Mouse (Mus musculus): ENCODE data around the gene Cst12. TPM values are rescaled to one million over a fixed set of nuclear protein-coding genes. Genes with fewer than 3 reads are reported as not detected.
"Not testable (repeated sequence)": the region's sequence is repeated elsewhere in the genome, so short reads cannot be mapped to it uniquely, and the experiment has no call there.

The Cst12 gene
- polyA plus RNA-seq (2015; fragmentation: Nextera tagmentation; extraction: Ambion mirVana) = not detected in 2 replicates

GRCm38 (mm10) chr2:148789142-148789541 is at the start of gene Cst12:
Gene Cst12 (plus strand): TSS chr2:148789361.
- Histone ChIP-seq H3K9ac (no peak within 1 kb of the TSS), H3K4me3 (no peak within 1 kb of the TSS), H3K27me3 (replicated peaks) (no peaks in the 10 kb centered on the region), H3K9me3 (no peaks in the 10 kb centered on the region), H3K36me3 (replicated peaks) (no peaks in the 10 kb centered on the region), H3K4me2 (no peak within 1 kb of the TSS), H3K4me1 (no peaks in the 10 kb centered on the region), H3K27ac (no peak within 1 kb of the TSS)
- WGBS = 94% methylated on average over 6 of the region's 6 CpGs
- ATAC-seq (replicated peaks) = no peak

GRCm38 (mm10) chr2:148743001-148743400 is 46.2 kb upstream of the Cst12 start:
- no peaks in the 10 kb centered on the region for H3K27me3 ChIP-seq (replicated peaks)
- H3K9me3 ChIP-seq = no peaks in the 10 kb centered on the region
- H3K4me2 ChIP-seq = no peak overlapping the region
- H3K4me3 ChIP-seq = no peak overlapping the region
- no peak for ATAC-seq (replicated peaks)
- no peaks in the 10 kb centered on the region for H3K4me1 ChIP-seq
- no peaks in the 10 kb centered on the region for H3K36me3 ChIP-seq (replicated peaks)
- no peak overlapping the region for H3K27ac ChIP-seq
- H3K9ac ChIP-seq = no peak overlapping the region
- 68% methylated on average over 3 of the region's 3 CpGs for WGBS

GRCm38 (mm10) chr2:148743846-148744407 is 45.2 kb upstream of the Cst12 start:
- WGBS = 87% methylated on average over 3 of the region's 3 CpGs
- no peak for ATAC-seq (replicated peaks)
- H3K27me3 ChIP-seq (replicated peaks) = no peaks in the 10 kb centered on the region
- no peaks in the 10 kb centered on the region for H3K4me1 ChIP-seq
- H3K36me3 ChIP-seq (replicated peaks) = no peaks in the 10 kb centered on the region
- no peak overlapping the region for H3K4me2 ChIP-seq
- H3K4me3 ChIP-seq = no peak overlapping the region
- no peaks in the 10 kb centered on the region for H3K9me3 ChIP-seq
- no peak overlapping the region for H3K9ac ChIP-seq
- H3K27ac ChIP-seq = no peak overlapping the region

- ATAC-seq (replicated peaks) = no peak
- Histone ChIP-seq H3K27ac (no peak within 1 kb of the TSS), H3K36me3 (replicated peaks) (no peaks in the 10 kb centered on the region), H3K27me3 (replicated peaks) (no peaks in the 10 kb centered on the region), H3K4me3 (no peak within 1 kb of the TSS), H3K9ac (no peak within 1 kb of the TSS), H3K4me1 (no peaks in the 10 kb centered on the region), H3K4me2 (no peak within 1 kb of the TSS), H3K9me3 (no peaks in the 10 kb centered on the region)
- WGBS = 78% methylated on average over 1 of the region's 1 CpGs
Measured at GRCm38 (mm10) chr2:148750058-148750457, 39.1 kb upstream of the Cst12 start, which contains the start of gene Cstl1. Gene Cstl1 (plus strand): TSS chr2:148750358.

- 17% methylated on average over 15 of the region's 15 CpGs for WGBS
- Histone ChIP-seq H3K27ac (no peak overlapping the region), H3K9ac (peak overlapping the region; percentile 33; the same call in 1 of the 2 replicates)
Measured at GRCm38 (mm10) chr2:148751893-148752813, 37.0 kb upstream of the Cst12 start.

DNA sequence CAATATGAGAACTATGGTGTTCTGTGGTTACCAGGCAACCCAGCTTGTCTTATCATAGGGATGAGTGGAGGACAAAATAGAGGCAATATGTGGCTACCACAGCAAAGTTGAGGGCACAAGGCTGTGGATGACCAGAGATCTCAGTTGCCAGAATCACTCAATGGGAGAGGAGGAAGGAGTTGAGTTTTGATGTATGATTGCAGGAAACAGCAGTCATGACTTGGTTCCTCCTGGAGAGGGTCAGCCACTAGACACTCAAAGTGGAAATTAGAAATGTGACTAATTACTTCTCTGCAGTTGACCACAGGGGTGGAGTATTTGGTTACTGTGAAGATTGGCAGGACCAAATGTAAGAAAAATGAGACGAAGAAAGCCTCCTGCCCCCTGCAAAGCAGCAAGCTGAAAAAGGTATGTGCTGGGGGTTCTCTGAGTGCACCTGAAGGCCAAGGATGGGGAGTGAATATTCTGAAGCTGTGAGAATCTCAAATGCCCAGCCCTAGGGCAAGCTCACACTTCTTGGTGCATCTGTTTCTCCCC is 34.8 kb upstream of the Cst12 start:
- ATAC-seq (replicated peaks) = no peak
- no peak overlapping the region for H3K4me2 ChIP-seq
- H3K27ac ChIP-seq = no peak overlapping the region
- no peaks in the 10 kb centered on the region for H3K36me3 ChIP-seq (replicated peaks)
- no peak overlapping the region for H3K9ac ChIP-seq
- H3K9me3 ChIP-seq = no peaks in the 10 kb centered on the region
- H3K4me3 ChIP-seq = no peak overlapping the region
- WGBS = 71% methylated on average over 1 of the region's 1 CpGs
- H3K4me1 ChIP-seq = no peaks in the 10 kb centered on the region
- no peaks in the 10 kb centered on the region for H3K27me3 ChIP-seq (replicated peaks)

More at GRCm38 (mm10) chr2:148751893-148752813, 37.0 kb upstream of the Cst12 start:
- no peaks in the 10 kb centered on the region for H3K9me3 ChIP-seq
- no peaks in the 10 kb centered on the region for H3K27me3 ChIP-seq (replicated peaks)
- H3K4me3 ChIP-seq = peak overlapping the region; percentile 39
- peak overlapping the region; percentile 61 for H3K4me2 ChIP-seq
- H3K36me3 ChIP-seq (replicated peaks) = no peaks in the 10 kb centered on the region
- H3K4me1 ChIP-seq = no peaks in the 10 kb centered on the region
- ATAC-seq (replicated peaks) = peak; percentile 94

DNA sequence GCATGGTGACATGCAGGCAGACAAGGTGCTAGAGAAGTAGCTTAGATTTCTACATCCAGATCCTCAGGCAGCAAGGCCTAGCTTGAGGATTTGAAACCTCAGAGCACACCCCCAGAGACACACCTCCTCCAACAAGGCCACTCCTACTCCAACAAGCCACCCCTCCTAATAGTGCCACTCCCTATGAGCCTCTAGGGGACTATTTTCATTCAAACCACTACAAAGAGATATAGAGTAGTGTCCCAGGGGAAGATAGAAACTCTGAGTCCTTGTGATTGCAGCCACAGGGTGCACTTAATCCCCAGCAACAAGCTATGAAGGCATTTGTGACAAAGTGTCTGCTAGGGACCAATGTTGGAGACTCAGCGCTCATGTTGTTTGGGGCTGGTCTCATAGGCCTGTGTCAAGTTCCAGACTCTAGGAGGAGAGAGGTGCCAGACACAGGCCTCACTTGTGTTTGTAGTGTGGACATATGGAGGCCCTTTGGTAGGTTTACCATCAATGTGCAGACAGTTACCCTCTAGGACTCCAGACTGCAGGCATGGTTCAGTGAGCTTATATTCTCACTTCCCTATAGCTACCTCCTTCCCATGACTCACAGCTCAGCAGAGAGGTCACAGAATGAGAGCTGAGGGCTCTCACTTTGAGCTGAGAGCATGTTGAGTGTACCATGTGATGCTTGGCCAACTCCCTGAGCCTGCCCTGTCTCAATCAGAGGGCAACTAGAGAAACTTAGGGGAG is 25.3 kb upstream of the Cst12 start:
- ATAC-seq (replicated peaks) = no peak
- WGBS = 92% methylated on average over 1 of the region's 1 CpGs
- no peak overlapping the region for H3K27ac ChIP-seq
- no peak overlapping the region for H3K9ac ChIP-seq
- no peaks in the 10 kb centered on the region for H3K9me3 ChIP-seq
- H3K4me2 ChIP-seq = no peak overlapping the region
- H3K36me3 ChIP-seq (replicated peaks) = no peaks in the 10 kb centered on the region
- H3K4me3 ChIP-seq = no peak overlapping the region
- no peaks in the 10 kb centered on the region for H3K27me3 ChIP-seq (replicated peaks)
- H3K4me1 ChIP-seq = no peaks in the 10 kb centered on the region

DNA sequence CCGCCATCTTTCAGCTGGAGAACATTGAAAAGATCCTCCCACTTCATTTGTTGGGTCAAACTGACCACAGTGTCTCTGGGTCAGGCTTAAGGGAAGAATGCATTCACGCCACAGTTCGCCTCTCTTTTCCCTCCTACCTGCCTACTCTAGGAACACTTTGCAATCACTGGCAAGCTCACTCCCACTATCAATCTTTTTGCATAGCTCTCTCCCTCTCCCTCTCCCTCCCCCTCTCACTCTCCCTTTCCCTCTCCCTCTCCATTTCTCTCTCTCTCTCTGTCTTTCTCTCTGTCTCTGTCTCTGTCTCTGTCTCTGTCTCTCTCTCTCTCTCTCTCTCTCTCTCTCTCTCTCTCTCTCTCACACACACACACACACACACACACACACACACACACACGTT is 17.8 kb upstream of the Cst12 start, which contains the start of gene Cst11:
Cst11 (minus strand) TSS at position 101 of the 400 bp plus-strand sequence.
- H3K9ac ChIP-seq; H3K4me3 ChIP-seq; H3K9me3 ChIP-seq; H3K27me3 ChIP-seq (replicated peaks); H3K36me3 ChIP-seq (replicated peaks); ATAC-seq (replicated peaks); H3K27ac ChIP-seq; H3K4me1 ChIP-seq; H3K4me2 ChIP-seq: not testable (repeated sequence)
- 97% methylated on average over 4 of the region's 4 CpGs for WGBS

- H3K9me3 ChIP-seq = no peaks in the 10 kb centered on the region
- no peak within 1 kb of the TSS for H3K27ac ChIP-seq
- H3K4me2 ChIP-seq = no peak within 1 kb of the TSS
- no peaks in the 10 kb centered on the region for H3K4me1 ChIP-seq
- WGBS = 14% methylated on average over 1 of the region's 1 CpGs
- H3K36me3 ChIP-seq (replicated peaks) = no peaks in the 10 kb centered on the region
- H3K9ac ChIP-seq = no peak within 1 kb of the TSS
- no peaks in the 10 kb centered on the region for H3K27me3 ChIP-seq (replicated peaks)
- no peak for ATAC-seq (replicated peaks)
- H3K4me3 ChIP-seq = no peak within 1 kb of the TSS
Measured at GRCm38 (mm10) chr2:148781709-148782108, 7.5 kb upstream of the Cst12 start, which contains the start of gene 8030411F24Rik. Gene 8030411F24Rik (plus strand): TSS chr2:148782009.

DNA sequence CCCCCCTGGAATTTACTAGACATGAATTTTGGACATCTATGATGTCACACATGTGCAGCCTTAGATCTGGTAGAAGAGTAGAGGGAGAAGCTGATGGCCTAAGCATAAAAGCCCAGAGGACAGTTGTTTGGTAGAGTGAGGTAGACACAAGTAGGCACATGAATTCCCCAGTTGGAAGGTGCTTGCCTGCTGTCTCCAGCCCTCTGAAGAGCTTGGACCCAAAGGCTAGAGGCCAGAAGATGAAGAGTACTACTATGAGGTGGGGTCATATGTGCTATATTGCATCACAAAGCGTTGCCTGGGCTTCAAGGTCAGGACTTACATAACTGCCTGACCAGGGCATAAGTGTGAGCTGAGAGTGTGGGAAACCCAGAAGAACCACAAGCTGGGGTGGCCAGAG is 9.3 kb downstream of the Cst12 start, which contains the start of gene Cst8:
Cst8 (plus strand) TSS at position 301 of the 400 bp plus-strand sequence.
- Histone ChIP-seq H3K9ac (no peak within 1 kb of the TSS), H3K9me3 (no peaks in the 10 kb centered on the region), H3K4me2 (no peak within 1 kb of the TSS), H3K27ac (no peak within 1 kb of the TSS), H3K36me3 (replicated peaks) (no peaks in the 10 kb centered on the region), H3K4me1 (no peaks in the 10 kb centered on the region), H3K27me3 (replicated peaks) (no peaks in the 10 kb centered on the region), H3K4me3 (no peak within 1 kb of the TSS)
- WGBS = 94% methylated on average over 1 of the region's 1 CpGs
- no peak for ATAC-seq (replicated peaks)

GRCm38 (mm10) chr2:148801491-148801921 is 12.3 kb downstream of the Cst12 start:
- Histone ChIP-seq H3K4me1 (no peaks in the 10 kb centered on the region), H3K9ac (no peak overlapping the region), H3K4me3 (no peak overlapping the region), H3K27ac (no peak overlapping the region), H3K36me3 (replicated peaks) (no peaks in the 10 kb centered on the region), H3K9me3 (no peaks in the 10 kb centered on the region), H3K27me3 (replicated peaks) (no peaks in the 10 kb centered on the region), H3K4me2 (no peak overlapping the region)
- no peak for ATAC-seq (replicated peaks)
- WGBS = 71% methylated on average over 3 of the region's 3 CpGs

- H3K4me3 ChIP-seq = no peak overlapping the region
- no peak overlapping the region for H3K9ac ChIP-seq
- H3K4me1 ChIP-seq = no peaks in the 10 kb centered on the region
- H3K27me3 ChIP-seq (replicated peaks) = no peaks in the 10 kb centered on the region
- H3K36me3 ChIP-seq (replicated peaks) = no peaks in the 10 kb centered on the region
- no peak overlapping the region for H3K27ac ChIP-seq
- ATAC-seq (replicated peaks) = no peak
- WGBS = 82% methylated on average over 6 of the region's 6 CpGs
- no peak overlapping the region for H3K4me2 ChIP-seq
- H3K9me3 ChIP-seq = no peaks in the 10 kb centered on the region
Measured at GRCm38 (mm10) chr2:148806696-148807095, 17.5 kb downstream of the Cst12 start.

All from midbrain, embryonic 15.5 days (tissue).